Mouse (Mus musculus): ENCODE data around the gene Lrrc29. TPM values are rescaled to one million over a fixed set of nuclear protein-coding genes. Genes with fewer than 3 reads are reported as not detected.

The Lrrc29 gene
- polyA plus RNA-seq, 1 experiment = 13.1 TPM

GRCm38 (mm10) chr8:105313622-105314402 is 12.3 kb downstream of the Lrrc29 start:
- no peaks in the 10 kb centered on the region for H3K27me3 ChIP-seq (ENCODE audit: control insufficient read depth, insufficient read depth, low read length)
- no peak overlapping the region for H3K27ac ChIP-seq (ENCODE audit: control insufficient read depth, insufficient read depth, low read length)
- H3K4me3 ChIP-seq (ENCODE audit: control insufficient read depth, insufficient read depth, low read length) = no peak overlapping the region
- DNase-seq = no peak
- H3K4me1 ChIP-seq (replicated peaks; ENCODE audit: control insufficient read depth, insufficient read depth, low read length) = no peaks in the 10 kb centered on the region
- WGBS = 96% methylated on average over 9 of the region's 9 CpGs
- peaks cover 5% of the 10 kb centered on the region; the same call in 1 of the 2 replicates for H3K36me3 ChIP-seq (ENCODE audit: control insufficient read depth, insufficient read depth, low read length)
- no peak for TF ChIP-seq POLR2A (IDR thresholded peaks at IDR 0.05; ENCODE audit: control insufficient read depth, extremely low read depth, insufficient read depth, low read length, poor library complexity)

GRCm38 (mm10) chr8:105312891-105313481 is 13.1 kb downstream of the Lrrc29 start:
- no peaks in the 10 kb centered on the region for H3K36me3 ChIP-seq (ENCODE audit: control insufficient read depth, insufficient read depth, low read length)
- WGBS = 95% methylated on average over 8 of the region's 8 CpGs
- no peaks in the 10 kb centered on the region for H3K27me3 ChIP-seq (ENCODE audit: control insufficient read depth, insufficient read depth, low read length)

GRCm38 (mm10) chr8:105311718-105312117 is 14.4 kb downstream of the Lrrc29 start:
- no peak overlapping the region for H3K27ac ChIP-seq (ENCODE audit: control insufficient read depth, insufficient read depth, low read length)
- WGBS = 98% methylated on average over 1 of the region's 1 CpGs
- no peak overlapping the region for H3K4me3 ChIP-seq (ENCODE audit: control insufficient read depth, insufficient read depth, low read length)
- no peak for DNase-seq
- H3K36me3 ChIP-seq (ENCODE audit: control insufficient read depth, insufficient read depth, low read length) = no peaks in the 10 kb centered on the region
- TF ChIP-seq CTCF (IDR thresholded peaks at IDR 0.05; ENCODE audit: borderline replicate concordance, control insufficient read depth, extremely low read depth, insufficient read depth, low read length, poor library complexity) = no peak
- TF ChIP-seq POLR2A (IDR thresholded peaks at IDR 0.05; ENCODE audit: control insufficient read depth, extremely low read depth, insufficient read depth, low read length, poor library complexity) = no peak
- H3K4me1 ChIP-seq (replicated peaks; ENCODE audit: control insufficient read depth, insufficient read depth, low read length) = peaks cover 11% of the 10 kb centered on the region
- no peaks in the 10 kb centered on the region for H3K27me3 ChIP-seq (ENCODE audit: control insufficient read depth, insufficient read depth, low read length)

More at GRCm38 (mm10) chr8:105312891-105313481, 13.1 kb downstream of the Lrrc29 start:
- H3K4me3 ChIP-seq (ENCODE audit: control insufficient read depth, insufficient read depth, low read length) = no peak overlapping the region
- H3K4me1 ChIP-seq (replicated peaks; ENCODE audit: control insufficient read depth, insufficient read depth, low read length) = no peaks in the 10 kb centered on the region
- TF ChIP-seq POLR2A (IDR thresholded peaks at IDR 0.05; ENCODE audit: control insufficient read depth, extremely low read depth, insufficient read depth, low read length, poor library complexity) (no peak), CTCF (IDR thresholded peaks at IDR 0.05; ENCODE audit: borderline replicate concordance, control insufficient read depth, extremely low read depth, insufficient read depth, low read length, poor library complexity) (no peak)
- DNase-seq = no peak
- H3K27ac ChIP-seq (ENCODE audit: control insufficient read depth, insufficient read depth, low read length) = no peak overlapping the region

GRCm38 (mm10) chr8:105310118-105310517 is 16.0 kb downstream of the Lrrc29 start:
- no peak overlapping the region for H3K4me3 ChIP-seq (ENCODE audit: control insufficient read depth, insufficient read depth, low read length)
- WGBS = 92% methylated on average over 8 of the region's 8 CpGs
- TF ChIP-seq CTCF (IDR thresholded peaks at IDR 0.05; ENCODE audit: borderline replicate concordance, control insufficient read depth, extremely low read depth, insufficient read depth, low read length, poor library complexity) (no peak), POLR2A (IDR thresholded peaks at IDR 0.05; ENCODE audit: control insufficient read depth, extremely low read depth, insufficient read depth, low read length, poor library complexity) (no peak)

GRCm38 (mm10) chr8:105309142-105309847 is 16.8 kb downstream of the Lrrc29 start:
- no peaks in the 10 kb centered on the region; the same call in 1 of the 2 replicates for H3K36me3 ChIP-seq (ENCODE audit: control insufficient read depth, insufficient read depth, low read length)
- TF ChIP-seq POLR2A (IDR thresholded peaks at IDR 0.05; ENCODE audit: control insufficient read depth, extremely low read depth, insufficient read depth, low read length, poor library complexity) = no peak
- no peak for TF ChIP-seq CTCF (IDR thresholded peaks at IDR 0.05; ENCODE audit: borderline replicate concordance, control insufficient read depth, extremely low read depth, insufficient read depth, low read length, poor library complexity)
- WGBS = 95% methylated on average over 15 of the region's 15 CpGs
- no peak overlapping the region for H3K4me3 ChIP-seq (ENCODE audit: control insufficient read depth, insufficient read depth, low read length)
- H3K27ac ChIP-seq (ENCODE audit: control insufficient read depth, insufficient read depth, low read length) = no peak overlapping the region
- no peak for DNase-seq
- H3K27me3 ChIP-seq (ENCODE audit: control insufficient read depth, insufficient read depth, low read length) = no peaks in the 10 kb centered on the region
- peaks cover 34% of the 10 kb centered on the region for H3K4me1 ChIP-seq (replicated peaks; ENCODE audit: control insufficient read depth, insufficient read depth, low read length)

More at GRCm38 (mm10) chr8:105310118-105310517, 16.0 kb downstream of the Lrrc29 start:
- H3K4me1 ChIP-seq (replicated peaks; ENCODE audit: control insufficient read depth, insufficient read depth, low read length) = peaks cover 27% of the 10 kb centered on the region
- no peaks in the 10 kb centered on the region for H3K27me3 ChIP-seq (ENCODE audit: control insufficient read depth, insufficient read depth, low read length)
- DNase-seq = no peak
- no peak overlapping the region for H3K27ac ChIP-seq (ENCODE audit: control insufficient read depth, insufficient read depth, low read length)
- H3K36me3 ChIP-seq (ENCODE audit: control insufficient read depth, insufficient read depth, low read length) = no peaks in the 10 kb centered on the region

- peaks cover 43% of the 10 kb centered on the region for H3K4me1 ChIP-seq (replicated peaks; ENCODE audit: control insufficient read depth, insufficient read depth, low read length)
- DNase-seq = no peak
- TF ChIP-seq CTCF (IDR thresholded peaks at IDR 0.05; ENCODE audit: borderline replicate concordance, control insufficient read depth, extremely low read depth, insufficient read depth, low read length, poor library complexity) = no peak
- 97% methylated on average over 10 of the region's 10 CpGs for WGBS
- no peak overlapping the region for H3K4me3 ChIP-seq (ENCODE audit: control insufficient read depth, insufficient read depth, low read length)
- no peaks in the 10 kb centered on the region for H3K27me3 ChIP-seq (ENCODE audit: control insufficient read depth, insufficient read depth, low read length)
- H3K36me3 ChIP-seq (ENCODE audit: control insufficient read depth, insufficient read depth, low read length) = peaks cover 6% of the 10 kb centered on the region; the same call in 1 of the 2 replicates
- H3K27ac ChIP-seq (ENCODE audit: control insufficient read depth, insufficient read depth, low read length) = no peak overlapping the region
These were observed 17.6 kb downstream of the Lrrc29 start for GRCm38 (mm10) chr8:105308428-105308827.

All from thymus, adult 2 months (tissue).